Mouse (Mus musculus) R1 (cell line): ENCODE results near the gene Dcakd.
A peak's percentile ranks its signal among the peaks of the same experiment; 100 is the strongest.

Experiments
- DNase-seq: peaks from one replicate; pipeline ENCODE4 v3.0.0-alpha.2; 2018; ENCODE audit warnings: low read depth, low spot score

Gene Dcakd

DNA sequence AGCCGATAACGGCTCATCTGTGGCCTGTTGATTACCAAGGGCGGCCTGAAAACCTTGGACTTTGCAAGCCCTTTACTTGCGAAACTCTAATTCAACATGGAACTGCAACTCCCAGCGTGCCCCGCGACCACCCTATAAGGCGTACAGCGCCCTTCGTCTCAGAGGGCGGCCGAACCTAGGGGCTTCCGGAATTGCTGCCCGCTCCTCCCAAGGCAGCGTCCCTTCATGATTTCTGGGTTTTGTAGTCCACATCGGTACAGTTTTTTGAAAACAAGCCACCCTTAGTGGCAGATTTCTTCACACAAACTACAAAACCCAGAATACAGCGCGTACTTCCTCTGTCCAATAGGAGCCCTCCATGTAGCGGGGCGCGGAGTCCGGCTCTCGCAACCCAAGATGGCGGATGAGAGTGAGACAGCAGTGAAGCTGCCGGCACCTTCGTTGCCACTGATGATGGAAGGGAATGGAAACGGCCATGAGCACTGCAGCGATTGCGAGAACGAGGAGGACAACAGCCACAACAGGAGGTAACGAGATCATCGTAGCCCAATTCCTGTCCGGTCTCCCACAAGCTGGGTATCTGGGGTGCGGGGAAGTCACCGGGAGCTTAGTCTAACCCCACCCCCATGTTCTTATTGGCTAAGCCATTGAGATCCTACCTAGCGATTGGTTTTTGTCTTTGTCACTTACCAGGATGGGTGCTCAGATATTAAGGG lies at the start of gene Dcakd, which contains the start of gene Nmt1:
Dcakd (minus strand) TSS at position 158 of the 716 bp plus-strand sequence.
Nmt1 (plus strand) TSS at position 15 of the 716 bp plus-strand sequence.
- peak; percentile 99 for DNase-seq

GRCm38 (mm10) chr11:103076581-103076980 lies 48.4 kb upstream of the Dcakd start:
- no peak for DNase-seq

DNA sequence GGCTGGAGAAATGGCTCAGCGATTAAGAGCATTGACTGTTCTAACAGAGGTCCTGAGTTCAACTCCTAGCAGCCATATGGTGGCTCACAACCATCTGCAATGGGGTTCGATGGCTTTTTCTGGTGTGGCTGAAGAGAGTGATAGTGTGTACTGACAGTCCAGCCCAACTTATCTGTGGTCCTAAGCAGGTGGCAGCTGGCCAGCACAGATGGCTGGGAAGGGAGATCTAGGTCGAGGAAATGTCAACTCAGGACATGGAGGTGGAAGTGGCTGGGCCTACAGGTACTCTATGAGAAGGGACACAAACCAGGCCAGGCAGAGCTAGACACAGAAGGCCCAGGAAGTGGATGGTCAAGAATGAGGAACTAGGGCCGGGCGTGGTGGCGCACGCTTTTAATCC lies 47.9 kb upstream of the Dcakd start:
- DNase-seq: no peak

- no peak for DNase-seq
Observed at GRCm38 (mm10) chr11:103074796-103075323, 46.7 kb upstream of the Dcakd start.

DNA sequence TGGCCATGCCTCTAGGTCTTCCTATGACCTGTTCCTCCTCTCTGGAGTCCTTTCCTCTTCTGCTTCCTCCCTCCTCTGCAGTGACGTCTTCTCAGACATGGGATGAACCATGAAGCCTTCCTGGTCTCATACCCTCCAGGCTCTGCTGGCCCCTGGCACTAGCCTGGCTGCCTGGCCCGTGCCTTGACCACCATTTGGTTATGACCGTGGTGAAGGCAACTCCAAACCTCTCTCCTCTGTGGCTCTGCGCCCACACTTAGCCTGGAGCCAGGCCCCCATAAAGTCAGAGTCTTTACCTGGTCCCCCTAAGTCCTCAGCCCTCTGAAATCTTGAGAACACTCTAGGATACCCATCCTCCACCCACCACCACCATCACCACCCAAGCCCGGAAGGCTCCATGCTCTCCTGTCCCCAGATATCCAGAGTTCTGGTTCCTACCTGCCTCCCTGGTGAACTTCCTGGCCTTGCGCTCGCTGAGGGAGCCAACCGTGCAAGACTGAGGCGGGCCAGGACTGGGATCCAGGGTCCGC lies 46.1 kb upstream of the Dcakd start:
- no peak for DNase-seq

DNA sequence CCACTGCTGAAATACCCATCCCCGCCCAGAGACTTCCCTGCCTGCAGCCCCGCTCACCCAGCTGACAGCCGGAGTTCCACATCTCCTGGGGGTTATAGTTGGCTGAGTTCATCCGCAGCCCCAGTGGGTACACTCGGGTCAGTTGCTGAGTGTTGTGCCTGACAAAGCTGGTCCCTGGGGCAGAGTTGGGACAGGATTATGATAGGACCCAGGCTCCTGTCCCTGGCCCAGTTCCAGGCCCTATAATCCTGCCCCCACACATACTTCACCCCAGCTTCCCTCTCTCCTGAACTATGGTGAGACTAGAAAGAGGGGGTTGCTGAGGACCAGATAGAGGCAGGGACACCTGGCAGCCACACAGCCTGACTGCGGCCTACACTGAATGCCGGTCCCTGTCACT lies 45.5 kb upstream of the Dcakd start:
- no peak for DNase-seq

DNA sequence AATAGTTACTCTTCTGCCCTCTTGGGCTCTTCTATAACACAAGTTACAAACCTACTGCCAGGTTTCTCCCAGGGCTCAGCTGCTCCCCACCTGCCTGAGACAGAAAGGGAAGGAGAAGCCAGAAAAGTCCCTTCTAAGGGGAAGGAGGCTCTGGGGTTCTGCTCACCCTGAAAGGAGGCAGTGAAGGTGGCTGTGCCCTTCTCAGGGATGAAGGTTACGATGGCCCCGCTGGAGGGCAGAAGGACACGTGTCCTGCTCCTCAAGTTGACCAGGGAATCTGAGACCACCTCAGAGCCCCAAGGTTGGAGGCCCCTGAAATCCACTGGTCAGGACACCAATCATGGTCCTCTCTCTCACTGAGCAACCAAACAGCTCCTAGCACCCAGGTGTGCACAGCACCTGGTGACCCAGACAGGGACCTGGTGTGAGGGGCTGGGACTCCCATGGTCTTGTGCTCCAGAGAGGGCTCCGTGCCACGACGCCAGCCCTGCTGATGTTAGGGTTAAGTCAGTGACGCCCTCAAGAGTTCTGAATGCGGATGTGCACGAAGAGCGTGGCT lies 42.3 kb upstream of the Dcakd start:
- no peak for DNase-seq

- DNase-seq: no peak
Observed at GRCm38 (mm10) chr11:103069731-103070130, 41.6 kb upstream of the Dcakd start.

- DNase-seq: no peak
Observed at GRCm38 (mm10) chr11:103068884-103069283, 40.8 kb upstream of the Dcakd start.

- DNase-seq: no peak
Observed at GRCm38 (mm10) chr11:103068272-103068671, 40.1 kb upstream of the Dcakd start.

GRCm38 (mm10) chr11:103067457-103068001 lies 39.4 kb upstream of the Dcakd start:
- peak; percentile 79 for DNase-seq

- DNase-seq: peak; percentile 28
Observed at GRCm38 (mm10) chr11:103067051-103067361, 38.9 kb upstream of the Dcakd start.

DNA sequence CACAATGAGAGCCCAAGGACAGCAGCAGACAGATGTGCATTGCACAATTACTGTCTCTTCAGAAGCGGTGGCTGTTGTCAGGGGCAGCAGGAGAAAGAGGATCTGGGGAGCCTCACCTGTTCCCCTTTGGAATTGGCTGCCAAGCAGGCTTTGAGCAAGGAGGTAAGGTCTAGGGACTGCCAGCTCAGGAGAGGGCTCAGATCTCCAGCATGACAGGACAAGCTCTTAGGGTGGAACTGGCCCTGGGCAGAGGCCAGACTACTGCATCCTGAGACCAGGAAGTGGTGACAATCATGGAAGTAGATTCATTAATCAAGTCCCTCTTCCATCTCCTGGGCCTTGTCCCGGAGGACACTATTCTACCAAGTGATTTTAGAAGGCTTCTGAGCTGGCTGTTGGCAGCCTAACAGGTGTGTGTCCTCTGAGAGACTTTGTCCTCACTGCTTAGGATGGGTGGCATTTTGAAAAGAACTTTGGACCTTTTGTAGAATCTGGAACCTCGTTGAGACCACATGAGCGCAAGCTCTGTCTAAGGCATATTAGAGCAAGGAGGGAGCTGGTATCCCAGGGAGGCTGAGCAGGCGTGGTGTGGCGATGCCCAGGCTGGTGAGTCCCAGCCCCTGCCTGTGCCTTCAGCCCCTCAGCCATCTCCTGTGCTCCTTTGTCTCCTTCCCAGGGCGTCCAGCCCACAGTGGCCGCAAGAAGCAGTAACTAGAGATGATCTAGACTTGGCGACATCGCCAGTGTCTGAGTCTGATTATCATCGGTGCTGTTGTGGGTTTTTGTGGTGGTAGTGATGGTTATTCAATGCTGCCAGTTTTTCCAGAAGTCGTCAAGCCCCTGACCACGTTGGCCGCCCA lies 38.3 kb upstream of the Dcakd start:
- no peak for DNase-seq

- DNase-seq: no peak
Observed at GRCm38 (mm10) chr11:103058499-103059085, 30.5 kb upstream of the Dcakd start.

GRCm38 (mm10) chr11:103056636-103057035 lies 28.5 kb upstream of the Dcakd start:
- DNase-seq: no peak

- DNase-seq: peak; percentile 85
Observed at GRCm38 (mm10) chr11:103054798-103055197, 26.7 kb upstream of the Dcakd start.

DNA sequence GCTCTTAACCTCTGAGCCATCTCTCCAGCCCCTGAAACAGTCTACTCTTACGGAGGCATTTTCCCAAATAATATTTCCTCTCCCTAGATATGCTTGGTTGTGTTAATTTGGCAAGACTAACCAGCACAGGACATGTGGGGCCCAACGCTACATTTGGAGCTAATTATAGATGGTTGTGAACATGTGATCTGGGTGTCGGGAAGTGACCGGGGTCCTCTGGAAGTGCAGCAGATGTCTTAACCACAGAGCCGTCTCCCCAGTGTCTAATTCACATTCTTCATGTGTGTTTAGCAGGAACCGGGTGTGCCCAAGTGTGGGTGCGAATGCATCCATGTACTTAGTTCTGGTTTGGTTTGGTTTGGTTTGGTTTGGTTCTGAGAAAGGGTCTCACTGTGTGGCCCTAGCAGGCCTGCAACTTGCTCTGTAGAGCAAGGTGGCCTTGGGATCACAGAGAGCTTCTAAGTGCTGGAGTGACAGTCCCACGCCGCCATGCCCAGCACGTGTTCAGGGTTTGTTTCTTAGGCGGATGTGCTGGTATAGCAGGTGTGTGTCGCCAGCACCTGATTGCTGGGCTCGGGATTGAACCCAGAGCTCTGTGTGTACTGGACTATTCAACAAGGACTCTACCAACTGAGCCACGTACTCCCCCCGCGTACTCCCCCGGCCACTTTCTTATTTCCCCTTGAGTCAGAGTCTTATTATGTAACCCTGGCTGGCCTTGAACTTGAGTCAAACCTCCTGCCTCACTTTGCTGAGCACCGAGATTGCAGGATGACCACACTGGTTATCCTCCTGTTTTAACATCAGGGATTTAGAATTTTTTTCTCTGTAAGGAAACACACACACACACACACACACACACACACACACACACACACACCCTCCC lies 25.3 kb upstream of the Dcakd start:
- no peak for DNase-seq

- no peak for DNase-seq
Observed at GRCm38 (mm10) chr11:103052078-103052477, 23.9 kb upstream of the Dcakd start.

GRCm38 (mm10) chr11:103051249-103051691 lies 23.1 kb upstream of the Dcakd start:
- peak; percentile 48 for DNase-seq

GRCm38 (mm10) chr11:103050153-103050552 lies 22.0 kb upstream of the Dcakd start:
- no peak for DNase-seq
